Mouse (Mus musculus) cerebellum, postnatal 14 days (tissue): ENCODE measurements around the gene Glod4.

Experiments
- DNase-seq, 2 experiments: peaks; one replicate each; pipeline ENCODE4 v3.0.0; 2021; ENCODE audit warnings: mixed read lengths in 2 of 2

The Glod4 gene

GRCm38 (mm10) chr11:76081048-76081640 is 162.4 kb downstream of the Glod4 start:
- no peak for DNase-seq

DNA sequence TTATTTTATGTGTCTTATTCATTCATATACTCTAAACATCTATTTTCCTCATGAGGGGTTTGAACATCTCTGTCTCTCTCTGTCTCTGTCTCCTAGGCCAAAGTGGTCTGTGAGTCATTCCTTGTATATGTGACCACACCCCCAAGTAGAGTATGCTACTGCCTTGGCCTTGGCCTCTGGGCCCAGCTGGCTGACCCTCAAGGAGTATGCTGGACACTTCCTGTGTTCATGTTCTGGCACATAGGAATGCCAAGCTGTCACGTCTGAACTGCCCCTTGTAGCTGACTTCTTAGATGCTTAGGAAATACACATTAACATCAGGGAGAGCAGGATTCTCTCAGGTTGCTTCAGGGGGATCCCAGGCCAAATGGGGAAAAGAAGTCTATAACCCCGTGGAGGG is 163.2 kb downstream of the Glod4 start:
- DNase-seq, result no peak

GRCm38 (mm10) chr11:76077341-76077740 is 166.2 kb downstream of the Glod4 start:
- DNase-seq, result no peak

DNA sequence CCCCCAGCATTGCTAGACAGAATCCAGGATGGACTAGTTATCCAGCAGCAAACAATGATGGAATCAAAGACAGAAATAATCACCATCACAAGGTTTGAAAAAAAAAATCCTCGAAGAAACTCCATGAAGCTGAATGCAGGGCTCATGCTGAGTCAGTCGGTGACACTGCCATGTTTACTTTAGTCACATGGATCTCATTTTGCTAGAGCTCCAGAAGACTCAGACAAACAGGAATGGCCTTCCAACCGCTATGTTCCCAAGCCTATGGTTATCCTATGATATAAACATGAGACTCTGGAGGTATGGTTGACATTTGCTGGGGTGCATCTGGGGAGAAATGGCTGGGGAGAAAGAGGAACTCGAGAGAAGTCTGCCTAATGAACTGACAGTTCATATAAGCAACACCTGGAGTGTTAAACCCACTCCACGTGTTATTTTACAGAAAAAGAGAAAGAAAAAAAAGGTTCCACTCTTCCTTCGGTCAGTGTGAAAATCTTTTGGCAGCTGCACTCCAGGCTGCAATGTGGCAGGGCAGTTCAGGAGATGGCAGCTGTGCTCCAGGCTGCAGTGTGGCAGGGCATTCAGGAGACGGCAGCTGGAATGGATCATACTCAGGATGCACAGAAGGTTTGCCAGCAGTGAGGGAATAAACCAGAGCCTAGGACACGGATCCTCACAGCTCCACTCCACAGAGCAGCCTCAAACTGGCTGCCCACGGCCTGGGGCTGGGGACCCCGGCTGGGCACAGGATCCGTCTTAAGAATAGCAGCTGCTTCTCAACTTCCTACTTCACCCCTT is 169.0 kb downstream of the Glod4 start:
- no peak for DNase-seq
